Mouse (Mus musculus): ENCODE data around the gene Fam131c.

Gene Fam131c

GRCm38 (mm10) chr4:141357811-141358210 is 10.2 kb upstream of the Fam131c start:
- CTCF ChIA-PET = interaction anchor here (0.5 to 0.6 kb wide), 2 partner anchors 216 to 409 kb away, joined by 3 to 8 read pairs; no protein-coding TSS in a partner anchor

- CTCF ChIA-PET = no interaction called here
Measured at GRCm38 (mm10) chr4:141359222-141359621, 8.8 kb upstream of the Fam131c start.

- CTCF ChIA-PET = no interaction called here
Measured at GRCm38 (mm10) chr4:141360846-141361245, 7.2 kb upstream of the Fam131c start.

- CTCF ChIA-PET = no interaction called here
Measured at GRCm38 (mm10) chr4:141362937-141363548, 5.0 kb upstream of the Fam131c start.

GRCm38 (mm10) chr4:141365126-141365525 is 2.9 kb upstream of the Fam131c start:
- CTCF ChIA-PET = interaction anchor here (0.6 to 0.7 kb wide), 3 partner anchors 20 to 299 kb away, joined by 3 to 9 read pairs (median 4); no protein-coding TSS in a partner anchor

- CTCF ChIA-PET = no interaction called here
Measured at GRCm38 (mm10) chr4:141365876-141366275, 2.1 kb upstream of the Fam131c start.

- CTCF ChIA-PET = interaction anchor here (1.1 kb wide), 1 partner anchor 11 kb away, joined by 3 read pairs; no protein-coding TSS in a partner anchor
Measured at GRCm38 (mm10) chr4:141372426-141372825, 4.4 kb downstream of the Fam131c start.

- CTCF ChIA-PET = no interaction called here
Measured at GRCm38 (mm10) chr4:141379674-141380073, 11.7 kb downstream of the Fam131c start.

GRCm38 (mm10) chr4:141382406-141382805 is 14.4 kb downstream of the Fam131c start:
- CTCF ChIA-PET = interaction anchor here (0.9 kb wide), 1 partner anchor 20 kb away, joined by 3 read pairs; no protein-coding TSS in a partner anchor

- CTCF ChIA-PET = interaction anchor here (0.5 kb wide), 1 partner anchor 10 kb away, joined by 3 read pairs; no protein-coding TSS in a partner anchor
Measured at GRCm38 (mm10) chr4:141385275-141385674, 17.3 kb downstream of the Fam131c start.

GRCm38 (mm10) chr4:141386150-141386549 is 18.1 kb downstream of the Fam131c start:
- CTCF ChIA-PET = no interaction called here

GRCm38 (mm10) chr4:141387093-141387784 is 19.2 kb downstream of the Fam131c start:
- CTCF ChIA-PET = interaction anchor here (1.3 kb wide), 2 partner anchors 12 to 14 kb away, joined by 3 read pairs; no protein-coding TSS in a partner anchor

- CTCF ChIA-PET = interaction anchor here (0.6 to 1.3 kb wide), 3 partner anchors 12 to 111 kb away, joined by 3 read pairs; no protein-coding TSS in a partner anchor
Measured at GRCm38 (mm10) chr4:141387933-141388332, 19.9 kb downstream of the Fam131c start.

- CTCF ChIA-PET = no interaction called here
Measured at GRCm38 (mm10) chr4:141389366-141390150, 21.5 kb downstream of the Fam131c start.

- CTCF ChIA-PET = no interaction called here
Measured at GRCm38 (mm10) chr4:141391293-141391692, 23.3 kb downstream of the Fam131c start.

GRCm38 (mm10) chr4:141394751-141395150 is 26.7 kb downstream of the Fam131c start:
- CTCF ChIA-PET = interaction anchor here (0.5 kb wide), 1 partner anchor 26 kb away, joined by 3 read pairs; no protein-coding TSS in a partner anchor

GRCm38 (mm10) chr4:141397861-141398260 is 29.8 kb downstream of the Fam131c start:
- CTCF ChIA-PET = no interaction called here

- CTCF ChIA-PET = interaction anchor here (0.5 kb wide), 1 partner anchor 173 kb away, joined by 3 read pairs; no protein-coding TSS in a partner anchor
Measured at GRCm38 (mm10) chr4:141398545-141398944, 30.5 kb downstream of the Fam131c start, which contains the start of gene Clcnka. Gene Clcnka, minus strand, starts transcription at chr4:141398724.

GRCm38 (mm10) chr4:141400171-141400570 is 32.2 kb downstream of the Fam131c start:
- CTCF ChIA-PET = interaction anchor here (0.7 to 1.0 kb wide), 2 partner anchors 12 to 13 kb away, joined by 3 read pairs; no protein-coding TSS in a partner anchor

GRCm38 (mm10) chr4:141404518-141405313 is 36.7 kb downstream of the Fam131c start:
- CTCF ChIA-PET = interaction anchor here (0.6 to 1.7 kb wide), 9 partner anchors 21 to 268 kb away, joined by 3 to 20 read pairs (median 4); partner anchors contain the start of gene Tmem82

- CTCF ChIA-PET = interaction anchor here (0.6 to 1.7 kb wide), 5 partner anchors 14 to 268 kb away, joined by 3 to 20 read pairs (median 13); no protein-coding TSS in a partner anchor
Measured at GRCm38 (mm10) chr4:141405314-141405622, 37.2 kb downstream of the Fam131c start.
